Mouse (Mus musculus): ENCODE data around the gene Egfr.

Gene Egfr

GRCm38 (mm10) chr11:16776967-16777366 lies 25.0 kb downstream of the Egfr start:
- no peak for DNase-seq (ENCODE audit: extremely low spot score, low spot score)

GRCm38 (mm10) chr11:16781604-16782003 lies 29.6 kb downstream of the Egfr start:
- no peak for DNase-seq (ENCODE audit: extremely low spot score, low spot score)

DNA sequence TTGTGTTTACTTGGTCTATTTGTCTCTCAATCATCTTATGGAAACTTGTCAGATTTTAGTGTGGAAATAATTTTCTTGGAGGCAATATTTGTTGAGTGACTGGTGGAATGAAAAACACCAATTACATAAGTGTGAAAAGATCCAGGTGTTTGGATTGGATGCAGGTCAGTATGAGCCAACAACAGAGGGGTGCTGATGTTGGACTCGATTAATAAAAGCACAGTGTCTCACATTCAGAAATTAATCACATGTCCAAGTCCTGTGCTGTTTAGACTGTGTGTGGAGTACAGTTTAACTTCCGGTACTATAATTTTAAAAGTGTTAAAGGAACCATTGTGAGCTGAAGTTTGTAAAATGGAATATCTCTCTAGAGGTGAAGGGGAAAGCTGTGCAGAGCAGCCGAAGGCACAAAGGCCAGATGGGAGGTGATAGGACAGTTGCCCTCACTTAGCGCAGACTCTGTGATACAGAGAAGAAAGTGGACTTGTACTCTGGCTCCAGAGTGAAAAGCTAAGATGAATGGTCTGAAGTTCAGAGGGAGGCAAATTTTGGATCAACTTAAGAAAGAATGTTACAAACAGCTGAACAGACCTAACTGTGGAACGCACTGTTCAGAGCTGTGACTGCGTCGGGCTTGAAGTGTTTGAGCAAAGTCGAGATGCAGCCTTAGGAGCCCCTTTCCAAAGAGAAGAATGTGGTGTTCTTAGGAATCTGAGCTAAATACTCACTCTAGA lies 32.1 kb downstream of the Egfr start:
- no peak for DNase-seq (ENCODE audit: extremely low spot score, low spot score)

GRCm38 (mm10) chr11:16792638-16793585 lies 40.9 kb downstream of the Egfr start:
- no peak for DNase-seq (ENCODE audit: extremely low spot score, low spot score)

GRCm38 (mm10) chr11:16795012-16795411 lies 43.0 kb downstream of the Egfr start:
- no peak for DNase-seq (ENCODE audit: extremely low spot score, low spot score)

DNA sequence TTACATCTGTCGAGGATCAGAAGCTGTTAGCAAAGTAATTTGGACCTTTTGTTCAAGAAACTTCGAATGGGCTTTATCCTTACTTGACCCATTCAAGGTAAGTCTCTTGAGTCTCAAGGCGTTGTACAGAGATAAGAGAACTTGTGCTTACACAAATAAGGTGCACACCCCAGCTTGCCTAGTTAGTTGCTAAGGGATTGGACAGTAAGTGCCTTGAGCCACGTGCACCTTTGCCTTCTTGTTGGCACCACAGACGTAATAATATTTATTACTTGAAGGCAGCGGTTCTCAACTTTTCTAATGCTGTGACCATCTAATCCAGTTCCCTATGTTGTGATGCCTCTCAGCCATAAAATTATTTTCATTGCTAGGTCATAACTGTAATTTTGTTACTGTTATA lies 43.5 kb downstream of the Egfr start:
- DNase-seq (ENCODE audit: extremely low spot score, low spot score) = no peak

DNA sequence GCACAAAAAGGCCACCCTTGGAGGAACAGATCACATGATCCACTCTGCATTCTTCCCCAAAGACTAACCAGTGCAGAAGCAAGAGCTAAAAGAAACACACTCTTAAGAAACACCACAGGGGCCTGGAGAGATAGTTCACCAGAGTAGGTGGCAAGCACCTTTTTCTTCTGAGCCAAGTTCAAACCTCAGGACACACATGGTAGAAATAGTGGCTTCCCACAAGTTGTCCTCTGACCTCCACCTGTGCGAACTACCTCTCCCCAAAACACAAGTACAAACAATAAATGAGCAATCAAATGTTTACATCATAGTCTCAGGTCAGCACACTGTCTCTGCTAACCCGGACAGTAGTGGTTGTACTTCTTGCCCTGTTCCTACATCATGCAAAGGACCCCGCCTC lies 45.5 kb downstream of the Egfr start:
- DNase-seq (ENCODE audit: extremely low spot score, low spot score) = no peak

DNA sequence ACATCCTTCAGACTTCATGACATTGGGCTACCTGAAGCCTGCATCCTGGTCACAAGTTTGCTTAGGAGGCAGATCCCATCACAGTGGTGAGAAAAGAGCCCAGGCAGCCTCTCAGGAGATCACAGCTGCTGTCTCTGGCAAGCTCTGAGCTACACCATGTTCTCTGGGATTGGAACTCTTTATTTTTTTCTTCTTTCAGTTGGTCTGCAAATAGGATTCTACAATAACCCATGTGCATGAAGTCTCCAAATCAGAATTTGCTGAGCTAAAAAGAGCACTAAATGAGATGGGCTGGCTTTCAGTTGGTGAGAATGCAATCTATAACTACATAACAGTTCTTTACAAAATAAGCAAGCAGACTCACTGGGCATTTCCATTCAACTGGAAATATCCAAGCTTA lies 46.1 kb downstream of the Egfr start:
- no peak for DNase-seq (ENCODE audit: extremely low spot score, low spot score)

DNA sequence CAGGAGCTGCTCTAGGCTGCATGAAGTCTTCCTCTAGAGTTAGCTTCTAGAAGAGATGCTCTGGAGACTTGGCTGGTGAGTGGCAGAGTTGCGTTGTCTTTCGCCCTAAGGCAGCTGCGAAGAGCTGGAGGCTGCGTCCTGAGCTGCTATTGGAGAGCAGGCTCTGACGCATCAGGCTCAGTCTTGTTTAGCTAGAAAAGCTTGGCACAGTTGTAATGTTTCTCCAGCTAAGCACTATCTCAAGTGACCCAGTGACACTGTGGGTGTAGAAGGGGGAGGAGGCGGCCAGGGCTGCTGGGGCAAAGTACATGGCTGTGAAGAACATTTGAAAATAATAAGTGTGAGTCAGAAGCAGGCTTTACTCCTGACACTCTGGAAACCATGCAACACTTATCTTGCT lies 48.5 kb downstream of the Egfr start:
- no peak for DNase-seq (ENCODE audit: extremely low spot score, low spot score)

GRCm38 (mm10) chr11:16802668-16803067 lies 50.7 kb downstream of the Egfr start:
- no peak for DNase-seq (ENCODE audit: extremely low spot score, low spot score)

DNA sequence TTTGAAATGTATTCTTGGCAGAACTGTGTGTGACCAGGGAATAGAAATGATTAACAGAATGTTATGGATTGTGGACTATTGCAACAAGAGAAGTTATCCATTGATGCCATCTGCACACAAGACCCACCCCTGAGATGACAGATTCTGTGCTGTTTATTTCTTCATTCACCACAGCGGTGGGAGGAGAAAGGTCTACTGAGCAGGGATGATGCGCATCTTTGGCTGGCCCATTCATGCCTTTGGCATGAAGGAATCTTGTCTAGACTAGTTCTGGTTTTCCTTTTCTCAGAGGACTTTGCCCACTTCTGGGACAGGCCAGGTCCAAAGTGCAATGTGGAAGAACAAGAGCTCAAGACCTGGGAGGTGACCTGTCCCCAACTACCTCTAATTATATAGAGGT lies 52.0 kb downstream of the Egfr start:
- DNase-seq (ENCODE audit: extremely low spot score, low spot score) = no peak

GRCm38 (mm10) chr11:16805886-16806285 lies 53.9 kb downstream of the Egfr start:
- no peak for DNase-seq (ENCODE audit: extremely low spot score, low spot score)

DNA sequence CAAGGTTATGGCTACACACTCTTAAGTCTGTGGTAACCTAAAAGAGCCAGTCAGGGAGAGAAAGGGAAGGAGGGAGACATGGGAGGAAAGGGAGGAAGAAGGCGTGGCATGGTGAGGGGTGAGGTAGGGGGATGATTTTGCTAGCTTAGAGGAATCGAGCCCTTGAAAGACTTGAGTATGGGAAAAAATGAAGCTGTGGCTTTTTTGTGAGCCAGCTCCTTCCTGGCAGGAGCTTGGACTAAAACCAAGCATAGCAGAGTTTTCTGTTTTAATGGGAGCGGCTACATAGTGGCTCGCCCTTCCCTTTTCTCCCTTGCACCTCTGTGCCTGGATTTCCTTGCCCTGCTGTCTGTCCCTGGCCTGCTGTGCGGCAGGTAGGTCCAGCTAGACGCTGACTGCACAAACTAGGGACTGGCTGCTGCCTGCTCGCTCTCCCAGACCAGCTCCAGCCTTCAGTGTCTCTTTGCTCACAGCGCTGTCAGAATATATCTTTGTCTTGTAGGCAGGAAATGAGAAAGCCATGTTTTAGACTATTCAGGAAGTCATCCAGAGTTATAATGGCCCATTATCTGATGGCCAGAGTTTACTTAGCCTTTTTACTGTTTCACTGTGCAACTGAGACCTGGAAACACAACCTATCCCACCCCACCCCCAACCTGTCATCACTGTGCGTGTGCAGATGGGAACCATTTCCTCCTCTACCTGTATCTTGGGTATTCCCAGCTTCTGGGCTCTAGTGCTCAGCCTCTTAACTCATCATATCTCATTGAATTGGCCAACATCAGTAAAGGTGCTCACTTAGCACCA lies 57.4 kb downstream of the Egfr start:
- no peak for DNase-seq (ENCODE audit: extremely low spot score, low spot score)

DNA sequence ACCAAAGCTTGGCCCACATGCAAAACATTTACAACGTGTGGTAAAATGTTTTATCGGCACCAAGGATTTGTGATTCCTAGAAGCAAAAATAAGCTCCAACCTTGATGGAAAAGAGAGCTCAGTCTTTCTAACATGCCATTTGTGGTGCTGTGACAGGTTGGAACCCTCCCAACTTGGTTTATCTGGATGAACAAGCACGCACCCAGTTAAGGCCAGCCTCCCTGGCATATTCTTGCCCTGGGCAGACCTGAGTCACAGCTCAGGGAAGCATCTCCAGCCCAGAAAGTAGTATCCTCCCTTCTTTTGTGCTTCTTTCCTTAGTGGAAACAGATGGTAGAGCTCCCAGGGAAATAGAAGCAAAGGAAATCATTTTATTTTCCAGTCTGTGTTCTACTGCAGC lies 58.1 kb downstream of the Egfr start:
- no peak for DNase-seq (ENCODE audit: extremely low spot score, low spot score)

DNA sequence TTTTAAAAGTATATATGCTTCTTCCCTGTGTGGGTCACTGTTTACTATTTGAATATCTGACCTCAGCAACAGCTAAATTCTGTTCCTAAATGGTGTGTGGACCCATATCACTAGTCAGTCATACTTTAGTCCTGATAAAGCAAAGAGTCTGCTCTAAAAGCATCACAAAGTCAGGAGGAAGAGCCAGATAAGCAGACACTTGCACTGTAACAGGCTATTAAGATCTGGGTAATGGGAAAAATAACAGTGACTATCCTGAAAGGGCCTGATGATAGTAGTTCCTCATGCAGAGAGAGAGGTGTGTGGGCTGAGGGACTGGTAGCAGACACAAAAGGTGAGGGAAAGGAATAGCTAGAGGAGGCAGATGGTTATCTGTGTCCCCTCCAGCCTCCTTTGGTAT lies 61.3 kb downstream of the Egfr start:
- DNase-seq (ENCODE audit: extremely low spot score, low spot score) = no peak

DNA sequence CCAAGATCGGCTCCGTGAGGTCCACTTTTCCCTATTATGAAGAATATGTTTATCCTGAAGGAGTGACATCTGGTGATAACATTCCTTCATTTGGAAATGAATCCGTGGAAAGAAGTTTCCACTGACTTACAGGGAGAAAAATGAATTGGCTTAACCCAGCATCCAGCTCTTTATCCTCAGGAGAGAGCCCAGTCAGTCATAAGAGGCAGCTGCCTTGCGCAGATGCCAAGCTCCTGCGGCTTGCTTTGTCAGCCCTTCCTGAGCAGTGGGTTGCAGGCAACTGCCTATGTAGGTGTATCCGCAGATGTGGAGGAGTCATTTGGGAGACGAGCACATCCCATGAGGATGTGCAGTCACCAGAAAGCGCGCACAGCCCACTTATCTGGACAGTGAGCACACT lies 64.4 kb downstream of the Egfr start:
- no peak for DNase-seq (ENCODE audit: extremely low spot score, low spot score)

DNA sequence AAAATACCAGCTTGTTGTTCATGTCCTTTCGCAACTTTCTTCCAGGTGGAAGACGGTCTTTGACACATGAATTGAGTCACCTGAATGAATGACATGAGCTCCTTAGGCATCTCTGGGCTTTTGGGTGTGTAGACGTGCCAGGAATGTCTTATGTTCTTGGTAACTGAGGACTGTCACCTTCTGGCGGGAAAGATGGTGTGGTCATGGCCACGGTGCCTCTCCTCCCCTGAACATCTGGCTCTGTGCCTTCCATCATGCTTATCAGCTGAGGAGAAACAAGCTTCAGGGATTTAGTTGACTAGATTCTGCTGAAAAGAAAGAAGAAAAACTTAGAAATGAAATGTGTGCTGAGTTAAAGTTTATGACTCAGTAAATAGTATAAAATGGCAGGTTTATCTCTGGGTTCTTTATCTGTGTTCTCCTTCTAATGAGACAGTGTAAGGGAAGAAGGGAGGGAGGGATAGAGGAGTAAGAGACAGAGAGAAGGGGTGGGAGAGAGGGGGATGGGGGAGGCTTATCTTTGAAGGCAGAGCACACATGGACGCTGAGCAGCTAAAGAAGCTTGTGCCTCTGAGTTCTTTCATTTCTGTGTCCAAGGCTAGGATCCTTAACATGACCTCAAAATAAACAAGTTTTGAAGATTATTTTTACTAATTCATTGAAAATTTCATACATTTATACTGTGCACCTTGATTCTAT lies 65.5 kb downstream of the Egfr start:
- no peak for DNase-seq (ENCODE audit: extremely low spot score, low spot score)

DNA sequence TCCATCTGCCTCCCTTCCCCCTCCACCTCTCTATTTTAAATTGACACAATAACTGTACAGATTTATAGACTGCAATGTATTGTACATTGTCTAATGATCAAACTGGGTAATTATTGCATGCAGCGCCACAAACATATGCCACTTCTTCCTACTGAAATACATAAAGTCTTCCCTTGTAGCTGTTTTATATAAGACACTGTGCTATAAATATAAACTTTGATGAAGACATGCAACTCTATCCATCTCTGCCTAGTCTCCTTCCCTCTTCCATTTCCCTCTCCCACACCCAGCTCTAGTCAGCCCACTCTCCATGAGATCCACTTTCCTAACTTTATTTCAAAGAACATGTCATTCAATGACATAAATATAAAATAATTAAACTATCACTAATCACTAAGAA lies 67.4 kb downstream of the Egfr start:
- DNase-seq (ENCODE audit: extremely low spot score, low spot score) = no peak

GRCm38 (mm10) chr11:16820138-16820537 lies 68.1 kb downstream of the Egfr start:
- DNase-seq (ENCODE audit: extremely low spot score, low spot score) = no peak

GRCm38 (mm10) chr11:16821668-16822254 lies 69.8 kb downstream of the Egfr start:
- no peak for DNase-seq (ENCODE audit: extremely low spot score, low spot score)

Measured in neural tube, embryonic 10.5 days (tissue).